Mouse (Mus musculus) heart, postnatal 25 days (tissue): ENCODE results near the gene Ubiad1. TPM values are rescaled to one million over a fixed set of nuclear protein-coding genes. Genes with fewer than 3 reads are reported as not detected.

ENCODE experiments used
- DNase-seq: peaks from one replicate; pipeline ENCODE4 v3.0.0; 2022; ENCODE audit warnings: low spot score
- intact Hi-C: fragments of 180-260 bp; cut with DNase I; formaldehyde crosslinking; loops from one replicate; pipeline ENCODE4 v1.15.1; 2025
- total RNA-seq, 2 experiments: library from RNA; stranded (reverse); gene quantifications; 2 replicates each; pipeline ENCODE4 v1.2.3; 2021

Gene Ubiad1
- total RNA-seq, 2 experiments from 2014 or later = 19.4 to 20.7 TPM

DNA sequence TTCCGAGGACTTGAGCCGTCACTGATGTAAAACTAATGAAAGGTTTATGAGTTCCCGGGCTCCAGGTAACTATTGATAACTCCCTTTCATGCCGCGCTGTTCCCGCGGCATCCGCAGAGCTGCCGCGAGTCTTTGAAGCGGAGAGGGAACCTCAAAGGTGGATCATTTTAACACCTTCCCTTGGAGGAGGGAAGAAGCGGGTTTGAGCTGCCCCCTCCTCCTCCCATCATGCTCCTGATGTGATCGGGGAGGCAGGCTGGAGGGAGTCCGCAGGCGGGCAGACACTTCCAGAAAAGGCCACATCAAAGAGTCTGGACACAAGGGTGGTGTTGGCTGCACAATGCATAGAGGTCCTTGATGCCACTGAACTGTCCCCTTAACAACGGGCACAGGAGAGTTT is 29.0 kb downstream of the Ubiad1 start:
- no peak for DNase-seq
- intact Hi-C loops = no loop called here

DNA sequence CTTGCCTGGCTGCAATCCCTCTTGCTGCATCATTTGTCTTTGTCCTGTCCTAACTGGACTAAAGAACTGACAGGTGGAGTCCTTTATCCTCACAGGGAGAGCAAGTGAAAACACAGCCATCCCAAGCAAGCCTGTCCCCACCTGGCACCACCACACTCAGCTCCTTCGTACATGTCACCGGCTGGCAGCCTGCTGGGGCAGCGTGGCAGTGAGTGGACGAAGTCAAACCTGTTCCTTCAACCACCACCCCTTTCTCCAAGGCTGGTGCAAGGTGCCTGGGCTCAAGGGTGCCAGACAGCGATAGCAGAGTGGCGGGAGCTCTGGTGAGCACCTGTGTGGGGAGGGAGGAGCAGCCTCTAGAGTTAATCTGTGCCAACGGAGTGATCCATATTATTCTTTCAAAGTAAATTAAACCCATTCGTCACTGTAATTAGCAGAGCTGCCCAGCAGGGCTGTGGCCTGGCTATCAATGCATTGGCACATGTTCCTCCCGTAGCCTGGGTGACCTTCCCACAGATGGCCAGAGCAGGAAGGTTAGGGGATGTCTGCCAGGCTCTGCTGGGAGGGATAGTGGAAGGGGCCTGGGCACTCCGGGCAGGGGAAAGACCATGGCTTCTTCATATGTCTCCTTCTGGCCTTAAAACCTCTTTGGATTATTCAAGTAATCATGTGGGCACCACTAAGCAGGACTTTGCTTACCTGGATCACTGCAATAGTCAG is 36.2 kb downstream of the Ubiad1 start:
- intact Hi-C loops = no loop called here
- no peak for DNase-seq

DNA sequence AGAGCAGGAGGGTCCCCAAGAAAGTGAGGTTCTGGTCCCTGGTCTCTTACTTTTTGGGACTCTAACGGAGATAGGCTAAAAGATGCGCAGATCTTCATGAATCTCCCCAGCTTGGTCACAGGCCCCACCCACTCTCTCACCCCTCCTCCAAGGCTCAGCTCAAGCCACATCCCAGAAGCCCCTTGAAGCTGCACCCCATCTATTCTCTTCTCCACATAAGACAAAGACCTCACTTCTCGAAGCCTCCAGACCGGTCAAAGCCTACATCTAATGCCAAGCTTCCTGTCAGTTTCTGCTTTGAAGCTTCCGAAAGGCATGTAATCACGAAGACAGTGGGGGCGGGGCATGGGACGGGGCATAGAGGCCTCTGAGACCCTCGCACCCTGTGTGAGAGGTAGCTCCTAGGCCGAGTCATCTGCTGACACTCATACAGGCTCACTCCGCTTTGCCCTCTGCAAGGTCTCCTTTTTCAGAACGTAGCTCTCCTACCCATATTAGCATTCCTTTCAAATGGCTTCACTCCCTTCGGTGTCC is 39.2 kb downstream of the Ubiad1 start:
- intact Hi-C loops = no loop called here

DNA sequence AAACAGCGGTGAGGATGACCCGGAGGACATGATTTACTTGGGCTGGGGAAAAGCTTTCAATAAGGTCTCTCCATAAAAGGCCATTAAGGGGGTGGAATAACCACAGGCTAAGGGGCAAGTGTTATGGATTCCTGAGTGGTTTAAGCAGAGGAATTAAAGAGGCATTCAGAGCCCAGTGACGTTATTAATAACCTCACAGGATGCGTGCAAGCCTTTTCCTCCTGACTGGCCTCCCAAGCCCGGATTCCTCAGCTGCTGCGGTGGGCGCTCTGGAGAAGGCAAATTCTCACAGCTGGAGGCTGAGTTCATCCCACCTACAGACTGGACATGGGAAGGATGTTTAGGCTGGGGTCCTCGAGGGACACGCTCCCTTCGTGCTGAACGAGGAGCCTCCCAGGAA is 39.8 kb downstream of the Ubiad1 start:
- no peak for DNase-seq
- intact Hi-C loops = no loop called here

More for the DNA sequence above, 39.2 kb downstream of the Ubiad1 start:
- no peak for DNase-seq

DNA sequence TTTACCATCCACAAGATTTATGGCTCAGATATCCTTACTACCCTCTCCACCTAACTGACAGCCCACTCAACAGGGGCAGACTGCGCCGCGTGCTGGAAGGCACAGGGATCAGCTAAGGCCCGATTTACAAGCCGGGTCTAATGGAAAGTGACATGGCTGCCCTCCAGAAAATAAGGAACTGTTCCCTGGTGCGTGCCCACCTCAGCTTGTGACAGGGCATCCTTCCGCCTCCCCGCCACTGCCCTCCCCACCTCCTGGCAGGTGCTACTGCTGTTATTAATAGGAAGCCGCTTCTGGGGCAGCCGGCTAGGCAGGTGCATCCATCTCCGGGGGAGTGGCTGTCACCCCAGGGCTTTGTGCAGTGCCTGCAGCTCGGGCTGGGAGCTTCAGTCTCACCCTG is 41.2 kb downstream of the Ubiad1 start:
- intact Hi-C loops = no loop called here
- DNase-seq = no peak

DNA sequence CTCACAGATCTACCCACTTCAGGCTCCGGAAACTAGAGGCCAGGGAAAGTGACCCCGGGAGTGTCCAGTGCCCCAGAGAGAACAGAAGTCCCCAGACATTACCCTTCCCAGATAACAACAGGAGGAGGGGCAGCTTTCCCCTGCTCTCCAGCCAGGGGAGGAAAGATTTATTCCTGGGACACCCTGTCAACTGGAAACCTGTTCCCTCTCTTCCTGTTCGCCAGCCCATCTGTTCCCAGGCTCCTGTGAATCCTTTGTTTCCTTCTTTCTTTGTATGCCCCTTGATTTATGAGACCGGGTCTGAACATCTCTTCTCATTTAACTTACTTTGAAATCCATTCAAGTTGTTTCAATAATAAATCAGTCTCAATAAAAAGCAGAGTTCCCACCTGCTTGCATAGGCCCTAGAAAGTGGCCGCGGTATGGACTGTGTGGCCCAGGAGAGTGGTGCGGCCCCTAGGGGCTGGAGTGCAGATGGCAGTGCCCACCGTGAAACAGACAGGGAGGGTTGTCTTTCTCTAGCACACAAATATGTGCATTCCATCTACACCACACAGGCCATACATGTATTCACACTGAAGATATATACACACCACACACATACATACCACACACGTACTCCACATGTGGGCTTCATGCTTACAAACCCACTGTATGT is 45.0 kb downstream of the Ubiad1 start:
- intact Hi-C loops = no loop called here
- no peak for DNase-seq

DNA sequence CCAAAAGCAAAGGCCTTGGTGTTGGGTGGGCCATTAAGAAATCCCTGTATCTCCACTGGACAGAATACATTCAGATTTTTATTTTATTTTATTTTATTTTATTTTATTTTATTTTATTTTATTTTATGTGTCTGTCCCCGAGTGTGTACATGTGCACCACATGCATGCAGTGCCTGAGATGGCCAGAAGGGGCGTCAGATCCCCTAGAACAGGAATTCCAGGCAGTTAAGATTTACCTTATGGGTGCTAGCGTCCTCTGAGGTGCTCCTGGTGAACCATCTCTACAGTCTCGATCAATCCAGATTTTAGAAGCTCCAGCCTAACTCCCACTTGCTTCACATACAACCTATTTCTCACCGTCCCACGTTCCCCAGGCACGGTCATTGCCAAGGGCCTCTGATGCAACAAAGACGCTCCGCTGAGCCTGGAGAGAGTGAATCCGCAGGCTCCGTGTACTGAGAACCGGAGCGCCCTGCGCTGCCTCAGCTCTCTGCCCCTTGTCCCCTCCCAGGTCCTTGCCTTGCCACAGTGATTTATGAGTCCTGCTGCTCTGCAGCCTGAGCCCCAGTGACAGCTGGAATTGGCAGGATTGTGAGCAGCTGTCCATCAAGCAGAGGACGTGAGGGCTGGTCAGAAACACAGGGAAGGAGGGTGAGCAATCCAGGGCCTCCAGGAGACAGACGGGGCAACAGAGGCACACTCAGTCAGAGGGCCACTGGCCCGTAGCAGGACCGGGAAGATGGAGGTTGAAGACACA is 46.9 kb downstream of the Ubiad1 start:
- DNase-seq = no peak
- intact Hi-C loops = no loop called here

DNA sequence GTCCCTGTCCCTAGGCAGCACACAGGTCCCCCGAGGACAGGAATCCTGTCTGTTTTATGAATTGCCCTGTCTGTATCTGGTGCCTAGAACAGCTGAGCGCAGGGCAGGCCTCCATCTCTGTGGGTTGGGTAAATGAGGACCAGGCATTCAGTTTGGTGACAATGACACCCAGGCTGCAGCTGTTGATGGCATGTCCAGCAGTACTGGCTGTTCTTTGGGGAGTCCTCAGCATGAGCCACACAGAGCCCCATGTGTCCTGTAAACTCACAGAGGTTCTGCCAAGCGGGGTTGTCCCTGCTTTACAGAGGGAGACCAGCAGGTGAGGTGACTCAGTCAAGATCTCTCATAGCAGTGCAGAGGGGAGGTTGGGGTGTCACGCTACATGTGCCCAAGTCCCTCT is 47.5 kb downstream of the Ubiad1 start:
- intact Hi-C loops = no loop called here
- DNase-seq = no peak

DNA sequence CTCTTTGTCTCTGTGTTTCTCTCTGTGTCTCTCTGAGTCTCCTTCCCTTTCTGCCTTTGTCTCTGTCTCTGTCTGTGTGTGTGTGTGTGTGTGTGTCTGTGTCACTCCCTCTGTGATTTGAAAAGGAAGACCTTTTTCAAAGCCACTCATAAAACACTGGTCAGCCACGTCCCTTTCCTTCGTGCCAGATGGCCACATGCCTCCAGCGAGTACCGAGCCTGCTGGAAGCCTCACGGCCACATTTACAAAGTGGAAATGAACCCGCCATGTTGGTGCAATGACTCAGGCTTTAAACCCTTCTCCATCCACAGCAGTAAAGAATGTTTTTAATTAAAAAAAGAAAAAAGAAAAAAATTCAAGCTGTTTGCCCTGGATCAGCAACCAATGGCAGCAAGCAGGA is 48.7 kb downstream of the Ubiad1 start:
- no peak for DNase-seq
- intact Hi-C loops = no loop called here

DNA sequence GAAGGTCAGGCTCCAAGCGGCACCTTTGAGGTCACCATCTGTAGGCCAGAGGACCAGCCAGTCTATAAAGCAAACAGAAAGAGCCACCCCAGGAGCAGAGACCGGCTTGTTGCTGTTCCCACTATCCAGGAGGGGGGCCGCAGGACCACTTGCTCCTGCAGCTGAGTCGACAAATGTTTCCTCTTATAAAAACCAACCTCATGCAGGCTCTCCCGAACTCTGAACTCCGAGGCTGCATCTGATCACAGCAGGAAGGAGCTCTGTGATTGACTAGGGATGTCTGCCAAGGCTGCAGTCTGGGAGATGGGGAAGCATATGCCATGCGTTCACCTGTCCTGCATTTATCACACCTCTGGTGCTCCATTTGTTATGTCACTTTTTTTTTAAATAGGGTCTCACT is 49.4 kb downstream of the Ubiad1 start:
- no peak for DNase-seq
- intact Hi-C loops = no loop called here

DNA sequence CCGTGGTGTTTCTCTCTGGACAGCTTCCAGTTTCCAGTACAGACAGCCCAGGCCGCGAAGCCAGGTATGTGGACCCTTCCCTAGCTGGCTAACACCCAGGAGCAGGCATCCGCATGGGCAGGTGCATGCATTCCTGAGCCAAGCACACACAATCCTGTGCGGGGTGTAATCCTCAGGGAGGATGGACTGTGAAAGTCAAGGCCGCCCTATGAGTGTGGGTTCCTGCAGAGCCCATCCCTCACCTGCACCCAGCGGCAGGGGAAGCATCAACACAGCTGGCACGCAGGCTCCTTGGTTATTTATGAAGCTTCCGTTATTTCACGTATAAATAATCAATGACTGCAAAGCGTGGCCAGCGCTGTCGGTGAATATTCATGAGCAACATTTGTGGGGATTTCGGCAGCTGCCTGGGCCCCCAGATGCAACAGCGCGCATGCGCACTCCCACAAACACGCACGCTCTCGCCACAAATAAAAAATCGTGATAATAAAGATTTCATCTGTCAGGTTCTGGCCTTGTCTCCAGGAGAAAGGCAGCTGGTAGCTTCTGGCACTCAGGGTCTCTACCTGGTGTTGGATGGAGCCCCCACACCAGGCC is 52.8 kb downstream of the Ubiad1 start:
- intact Hi-C loops = no loop called here
- no peak for DNase-seq

DNA sequence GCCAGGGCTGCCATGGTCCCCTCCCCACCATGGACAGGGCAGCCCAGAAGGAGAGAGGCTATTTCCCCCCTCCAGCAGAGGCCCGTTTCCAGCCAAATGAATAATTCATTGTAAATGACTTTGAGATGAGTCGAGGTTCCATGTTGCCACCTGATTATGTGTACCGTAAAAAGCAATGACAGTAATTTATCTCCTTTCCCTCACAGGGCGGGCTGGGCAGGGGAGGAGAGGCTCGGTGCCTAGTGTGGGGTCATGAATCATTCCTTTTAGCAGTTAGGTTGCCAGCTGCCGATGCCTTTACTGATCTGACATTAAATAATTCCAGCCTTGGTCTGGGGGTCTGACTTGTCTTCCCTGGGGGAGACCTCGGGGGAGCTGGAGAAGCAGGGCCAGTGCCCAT is 54.9 kb downstream of the Ubiad1 start:
- intact Hi-C loops = no loop called here
- no peak for DNase-seq

DNA sequence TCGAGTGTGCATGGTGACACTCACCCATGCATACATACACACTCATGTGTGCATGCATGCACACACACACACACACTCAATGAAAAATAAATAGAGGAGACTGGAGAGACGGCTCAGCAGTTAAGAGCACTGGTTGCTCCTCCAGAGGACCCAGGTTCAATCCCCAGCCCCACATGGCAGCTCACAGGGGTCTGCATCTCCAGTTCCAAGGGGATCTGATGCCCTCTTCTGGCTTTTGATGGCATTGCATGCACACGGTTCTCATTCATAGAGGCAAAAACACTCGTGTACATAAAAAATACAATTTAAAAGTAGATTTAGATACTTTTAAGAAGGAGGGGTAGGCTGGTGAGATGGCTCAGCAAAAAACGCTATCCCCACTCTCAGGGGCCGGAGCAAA is 55.5 kb downstream of the Ubiad1 start:
- intact Hi-C loops = no loop called here
- no peak for DNase-seq

DNA sequence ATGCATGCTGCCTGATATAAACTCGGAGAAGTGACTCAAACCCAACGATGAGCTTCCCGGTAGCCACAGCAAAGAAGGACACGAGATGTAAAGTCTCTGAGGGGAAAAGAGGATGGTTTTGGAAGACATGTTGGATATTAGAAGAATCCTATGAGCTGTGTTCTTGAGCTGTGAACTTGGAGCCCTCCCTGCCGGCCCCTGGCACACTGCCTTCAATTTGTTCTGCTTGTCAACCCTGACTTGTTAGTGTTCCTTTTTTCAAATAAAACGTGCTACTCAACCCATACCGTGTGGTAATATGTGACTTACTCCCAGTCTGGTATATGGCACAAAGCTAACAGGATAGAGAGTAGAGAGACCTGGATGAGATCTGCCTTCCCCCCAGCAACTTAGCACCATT is 59.3 kb downstream of the Ubiad1 start:
- intact Hi-C loops = no loop called here
- no peak for DNase-seq

Other genes starting within 250 kb of the Ubiad1 start
- not detected for gene Disp3, start 156.8 kb downstream of the Ubiad1 start, total RNA-seq
- 10 to 100 TPM; 45.3 to 46.0 TPM for gene Mtor, start 3.8 kb upstream of the Ubiad1 start, total RNA-seq
- gene Angptl7, start 55.7 kb upstream of the Ubiad1 start, total RNA-seq = 1 to 10 TPM; 2.3 to 5.4 TPM
- 10 to 100 TPM; 42.8 to 44.1 TPM for gene Exosc10, start 113.7 kb upstream of the Ubiad1 start, total RNA-seq
- 10 to 100 TPM; 16.6 to 16.8 TPM for gene Srm, start 146.7 kb upstream of the Ubiad1 start, total RNA-seq
- gene Masp2, start 157.8 kb upstream of the Ubiad1 start, total RNA-seq = under 1 TPM; 0.20 to 0.73 TPM
- gene Tardbp, start 182.2 kb upstream of the Ubiad1 start, total RNA-seq = 100 to 1,000 TPM; 123 to 135 TPM
- 1 to 10 TPM; 4.9 to 5.3 TPM for gene Gm572, start 198.5 kb upstream of the Ubiad1 start, total RNA-seq